Mouse (Mus musculus): Measurements from ENCODE around the gene Tekt2. TPM values are rescaled to one million over a fixed set of nuclear protein-coding genes. Genes with fewer than 3 reads are reported as not detected.
A peak's percentile ranks its signal among the peaks of the same experiment; 100 is the strongest.

Gene Tekt2
- polyA plus RNA-seq, 1 experiment from 2014 or later: 0.26 TPM

DNA sequence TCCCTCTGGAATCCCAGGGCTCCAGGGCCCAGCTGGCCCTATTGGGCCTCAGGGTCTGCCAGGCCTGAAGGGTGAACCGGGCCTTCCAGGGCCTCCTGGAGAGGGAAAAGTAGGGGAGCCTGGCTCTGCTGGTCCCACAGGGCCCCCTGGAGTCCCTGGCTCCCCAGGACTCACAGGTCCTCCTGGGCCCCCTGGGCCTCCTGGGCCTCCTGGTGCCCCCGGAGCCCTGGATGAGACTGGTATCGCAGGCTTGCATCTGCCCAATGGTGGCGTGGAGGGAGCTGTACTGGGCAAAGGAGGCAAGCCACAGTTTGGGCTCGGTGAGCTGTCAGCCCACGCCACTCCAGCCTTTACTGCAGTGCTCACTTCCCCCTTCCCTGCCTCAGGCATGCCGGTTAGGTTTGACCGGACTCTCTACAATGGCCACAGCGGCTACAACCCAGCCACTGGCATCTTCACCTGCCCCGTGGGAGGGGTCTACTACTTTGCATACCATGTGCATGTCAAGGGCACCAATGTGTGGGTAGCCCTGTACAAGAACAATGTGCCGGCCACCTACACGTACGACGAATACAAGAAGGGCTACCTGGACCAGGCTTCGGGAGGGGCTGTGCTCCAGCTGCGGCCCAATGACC, 13.8 kb downstream of the Tekt2 start:
- Histone ChIP-seq H3K27ac (ENCODE audit: low read depth) (no peak overlapping the region), H3K4me3 (ENCODE audit: low read depth, low read length) (no peak overlapping the region), H3K4me2 (ENCODE audit: low read depth, low read length) (no peak overlapping the region), H3K9me3 (ENCODE audit: low read length) (no peaks in the 10 kb centered on the region), H3K9ac (replicated peaks) (no peak overlapping the region), H3K4me1 (ENCODE audit: insufficient read depth) (peaks cover 4% of the 10 kb centered on the region), H3K27me3 (ENCODE audit: insufficient read depth, low read length) (no peaks in the 10 kb centered on the region), H3K36me3 (replicated peaks; ENCODE audit: insufficient read depth, low read length) (peaks cover 8% of the 10 kb centered on the region)
- no peak for DNase-seq
- TF ChIP-seq CTCF (IDR thresholded peaks at IDR 0.05; ENCODE audit: low read depth) (no peak), EP300 (IDR thresholded peaks at IDR 0.05; ENCODE audit: low read depth) (no peak)
- no peak for ATAC-seq
- 87% methylated on average over 16 of the region's 16 CpGs for WGBS (ENCODE audit: insufficient replicate concordance)

GRCm38 (mm10) chr4:126310344-126310743, 15.1 kb downstream of the Tekt2 start:
- no peak for DNase-seq
- no peak overlapping the region for H3K27ac ChIP-seq (ENCODE audit: low read depth)
- no peaks in the 10 kb centered on the region for H3K27me3 ChIP-seq (ENCODE audit: insufficient read depth, low read length)
- H3K9me3 ChIP-seq (ENCODE audit: low read length): peaks cover 5% of the 10 kb centered on the region; the same call in 1 of the 2 replicates
- no peak overlapping the region for H3K4me2 ChIP-seq (ENCODE audit: low read depth, low read length)
- TF ChIP-seq CTCF (IDR thresholded peaks at IDR 0.05; ENCODE audit: low read depth) (no peak), EP300 (IDR thresholded peaks at IDR 0.05; ENCODE audit: low read depth) (no peak)
- H3K4me1 ChIP-seq (ENCODE audit: insufficient read depth): peaks cover 4% of the 10 kb centered on the region
- no peak for ATAC-seq
- no peak overlapping the region for H3K9ac ChIP-seq (replicated peaks)
- 84% methylated on average over 7 of the region's 7 CpGs for WGBS (ENCODE audit: insufficient replicate concordance)
- no peak overlapping the region for H3K4me3 ChIP-seq (ENCODE audit: low read depth, low read length)
- H3K36me3 ChIP-seq (replicated peaks; ENCODE audit: insufficient read depth, low read length): no peaks in the 10 kb centered on the region

DNA sequence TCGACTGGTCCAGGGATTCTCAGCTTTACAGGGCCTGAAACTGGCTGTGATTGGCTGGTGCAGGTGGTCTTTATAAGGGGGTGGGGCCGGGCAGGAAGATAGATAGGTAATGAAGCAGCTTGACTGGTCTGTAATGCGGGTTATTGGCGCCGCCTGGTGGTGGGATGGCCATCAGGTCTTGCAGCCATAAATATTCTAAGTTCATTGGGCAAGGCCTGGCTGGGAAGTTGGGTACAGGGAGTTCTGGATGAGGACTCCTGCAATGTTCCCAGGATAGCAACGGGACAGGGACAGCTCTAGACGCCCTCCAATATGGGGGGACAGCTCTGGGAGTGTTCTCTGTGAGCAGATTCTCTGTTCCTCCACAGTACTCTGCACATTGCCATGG, 15.6 kb downstream of the Tekt2 start:
- no peak overlapping the region for H3K9ac ChIP-seq (replicated peaks)
- peaks cover 5% of the 10 kb centered on the region; the same call in 1 of the 2 replicates for H3K9me3 ChIP-seq (ENCODE audit: low read length)
- TF ChIP-seq EP300 (IDR thresholded peaks at IDR 0.05; ENCODE audit: low read depth) (no peak), CTCF (IDR thresholded peaks at IDR 0.05; ENCODE audit: low read depth) (peak; percentile 89)
- peaks cover 4% of the 10 kb centered on the region for H3K4me1 ChIP-seq (ENCODE audit: insufficient read depth)
- H3K4me2 ChIP-seq (ENCODE audit: low read depth, low read length): no peak overlapping the region
- DNase-seq (peak; percentile 89), ATAC-seq (peak; percentile 71)
- H3K4me3 ChIP-seq (ENCODE audit: low read depth, low read length): no peak overlapping the region
- no peaks in the 10 kb centered on the region for H3K27me3 ChIP-seq (ENCODE audit: insufficient read depth, low read length)
- under 1% methylated on average over 7 of the region's 7 CpGs for WGBS (ENCODE audit: insufficient replicate concordance)
- no peaks in the 10 kb centered on the region for H3K36me3 ChIP-seq (replicated peaks; ENCODE audit: insufficient read depth, low read length)
- no peak overlapping the region for H3K27ac ChIP-seq (ENCODE audit: low read depth)

DNA sequence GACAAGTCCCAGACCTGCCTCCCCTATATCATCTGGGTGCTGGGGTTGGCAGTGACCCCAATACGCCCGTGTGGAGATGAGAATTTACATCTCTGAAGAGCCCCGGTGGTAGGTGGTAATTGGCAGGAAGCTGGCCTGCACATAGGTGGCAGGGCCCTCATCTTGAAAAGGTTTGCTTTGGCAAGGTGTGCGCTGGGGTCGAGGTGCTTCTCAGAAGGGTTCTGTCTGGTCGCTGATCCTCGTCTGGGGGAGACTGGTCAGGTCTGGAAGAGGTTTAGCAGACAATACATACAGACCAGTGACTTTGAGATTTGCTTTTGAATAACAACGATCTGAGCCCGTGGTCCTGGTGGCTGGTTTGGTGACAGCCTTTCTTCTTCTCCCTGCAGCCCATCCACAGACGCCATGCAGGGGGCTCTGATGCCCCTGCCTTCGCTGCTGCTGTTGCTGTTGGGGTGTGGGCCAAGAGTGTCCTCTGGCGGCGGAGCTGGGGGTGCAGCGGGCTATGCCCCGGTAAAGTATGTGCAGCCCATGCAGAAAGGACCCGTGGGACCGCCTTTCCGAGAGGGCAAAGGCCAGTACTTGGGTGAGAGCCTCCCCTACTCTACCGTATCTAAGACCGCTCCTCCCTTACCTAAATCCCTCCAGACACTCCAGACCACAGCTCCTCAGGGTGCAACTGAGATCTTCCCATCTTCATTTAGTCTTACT, 16.1 kb downstream of the Tekt2 start:
- Histone ChIP-seq H3K4me2 (ENCODE audit: low read depth, low read length) (no peak overlapping the region), H3K27me3 (ENCODE audit: insufficient read depth, low read length) (no peaks in the 10 kb centered on the region), H3K4me1 (ENCODE audit: insufficient read depth) (peaks cover 4% of the 10 kb centered on the region), H3K27ac (ENCODE audit: low read depth) (no peak overlapping the region), H3K9ac (replicated peaks) (no peak overlapping the region), H3K4me3 (ENCODE audit: low read depth, low read length) (no peak overlapping the region), H3K9me3 (ENCODE audit: low read length) (peaks cover 5% of the 10 kb centered on the region; the same call in 1 of the 2 replicates), H3K36me3 (replicated peaks; ENCODE audit: insufficient read depth, low read length) (no peaks in the 10 kb centered on the region)
- ATAC-seq: peak; percentile 41; the same call in 1 of the 2 replicates
- 16% methylated on average over 20 of the region's 20 CpGs for WGBS (ENCODE audit: insufficient replicate concordance)
- TF ChIP-seq EP300 (IDR thresholded peaks at IDR 0.05; ENCODE audit: low read depth) (no peak), CTCF (IDR thresholded peaks at IDR 0.05; ENCODE audit: low read depth) (peak; percentile 38)
- DNase-seq: no peak

- H3K36me3 ChIP-seq (replicated peaks; ENCODE audit: insufficient read depth, low read length): no peaks in the 10 kb centered on the region
- peaks cover 15% of the 10 kb centered on the region for H3K27me3 ChIP-seq (ENCODE audit: insufficient read depth, low read length)
- H3K4me2 ChIP-seq (ENCODE audit: low read depth, low read length): no peak overlapping the region
- H3K4me1 ChIP-seq (ENCODE audit: insufficient read depth): peaks cover 4% of the 10 kb centered on the region
- peaks cover 5% of the 10 kb centered on the region; the same call in 1 of the 2 replicates for H3K9me3 ChIP-seq (ENCODE audit: low read length)
- no peak overlapping the region for H3K9ac ChIP-seq (replicated peaks)
- DNase-seq (no peak), ATAC-seq (no peak)
- H3K4me3 ChIP-seq (ENCODE audit: low read depth, low read length): no peak overlapping the region
- H3K27ac ChIP-seq (ENCODE audit: low read depth): no peak overlapping the region
- 16% methylated on average over 2 of the region's 2 CpGs for WGBS (ENCODE audit: insufficient replicate concordance)
- TF ChIP-seq EP300 (IDR thresholded peaks at IDR 0.05; ENCODE audit: low read depth) (no peak), CTCF (IDR thresholded peaks at IDR 0.05; ENCODE audit: low read depth) (no peak)
Measured at GRCm38 (mm10) chr4:126306827-126307226, 18.7 kb downstream of the Tekt2 start.

- WGBS (ENCODE audit: insufficient replicate concordance): 83% methylated on average over 6 of the region's 6 CpGs
Measured at GRCm38 (mm10) chr4:126306058-126306457, 19.4 kb downstream of the Tekt2 start.

More at GRCm38 (mm10) chr4:126306058-126306457, 19.4 kb downstream of the Tekt2 start:
- Histone ChIP-seq H3K27ac (ENCODE audit: low read depth) (no peak overlapping the region), H3K9ac (replicated peaks) (no peak overlapping the region), H3K36me3 (replicated peaks; ENCODE audit: insufficient read depth, low read length) (no peaks in the 10 kb centered on the region), H3K9me3 (ENCODE audit: low read length) (peaks cover 5% of the 10 kb centered on the region; the same call in 1 of the 2 replicates), H3K27me3 (ENCODE audit: insufficient read depth, low read length) (peaks cover 23% of the 10 kb centered on the region), H3K4me3 (ENCODE audit: low read depth, low read length) (no peak overlapping the region), H3K4me1 (ENCODE audit: insufficient read depth) (peaks cover 10% of the 10 kb centered on the region), H3K4me2 (ENCODE audit: low read depth, low read length) (no peak overlapping the region)
- TF ChIP-seq EP300 (IDR thresholded peaks at IDR 0.05; ENCODE audit: low read depth): no peak
- peak; percentile 29; the same call in 1 of the 2 replicates for TF ChIP-seq CTCF (IDR thresholded peaks at IDR 0.05; ENCODE audit: low read depth)
- no peak for ATAC-seq
- no peak for DNase-seq
